10 mouse cellular contexts compared by ENCODE assay signal in genomic region chr10:39165632-39166115, GRCm38 (mm10). TPM values are rescaled to one million over a fixed set of nuclear protein-coding genes. Genes with fewer than 3 reads are reported as not detected.
DNase-seq lines count a peak whose midpoint lies in the region; ATAC-seq and TF ChIP-seq lines count a peak whose summit lies in the region.
"Had no signal": no experiment of that assay in that cellular context is flagged by ENCODE, and none has a peak within 500 bp of the region (broad histone marks: within the 10 kb centered on the region; RNA-seq: fewer than 3 reads in every experiment).

No protein-coding gene starts in this region.

- H3K9ac ChIP-seq in kidney, postnatal 0 days (ENCODE audit: low read depth, low read length): peak overlapping the region; percentile 40; the same call in 1 of the 2 replicates
- H3K9ac ChIP-seq in embryonic facial prominence, embryonic 12.5 days: no peak overlapping the region
- H3K9ac ChIP-seq in heart, embryonic 15.5 days: peak overlapping the region; percentile 49; the same call in 1 of the 2 replicates
- peak overlapping the region; percentile 59 for H3K9ac ChIP-seq in midbrain, embryonic 13.5 days (replicated peaks)

- H3K27me3 ChIP-seq in kidney, postnatal 0 days (ENCODE audit: insufficient read depth, low read length): no peaks in the 10 kb centered on the region
- no peaks in the 10 kb centered on the region for H3K27me3 ChIP-seq in embryonic facial prominence, embryonic 12.5 days
- no peaks in the 10 kb centered on the region for H3K27me3 ChIP-seq in heart, embryonic 15.5 days
- peaks cover 6% of the 10 kb centered on the region; the same call in 1 of the 2 replicates for H3K27me3 ChIP-seq in midbrain, embryonic 13.5 days

- peak overlapping the region; percentile 21; the same call in 1 of the 2 replicates for H3K4me3 ChIP-seq in kidney, postnatal 0 days (replicated peaks; ENCODE audit: low read depth, low read length)
- H3K4me3 ChIP-seq in embryonic facial prominence, embryonic 12.5 days: peak overlapping the region; percentile 9; the same call in 1 of the 2 replicates
- H3K4me3 ChIP-seq in heart, embryonic 15.5 days: peak overlapping the region; percentile 52
- peak overlapping the region; percentile 36 for H3K4me3 ChIP-seq in midbrain, embryonic 13.5 days (replicated peaks)

- peak overlapping the region; percentile 46 for H3K4me2 ChIP-seq in kidney, postnatal 0 days (ENCODE audit: low read length)
- H3K4me2 ChIP-seq in embryonic facial prominence, embryonic 12.5 days (replicated peaks): 0 out of 2 replicates have a peak overlapping the region, but pooled peaks have one; percentile 25
- H3K4me2 ChIP-seq in heart, embryonic 15.5 days: peak overlapping the region; percentile 53
- peak overlapping the region; percentile 48 for H3K4me2 ChIP-seq in midbrain, embryonic 13.5 days (replicated peaks)

- TF ChIP-seq CTCF in kidney, postnatal 0 days (IDR thresholded peaks at IDR 0.05; ENCODE audit: low read depth): no peak

- ATAC-seq in kidney, postnatal 0 days (replicated peaks; ENCODE audit: low FRiP score, low read depth): no peak
- no peak for ATAC-seq in embryonic facial prominence, embryonic 12.5 days (ENCODE audit: insufficient number of reproducible peaks, insufficient read depth, low FRiP score, low TSS enrichment)
- ATAC-seq in heart, embryonic 15.5 days (replicated peaks; ENCODE audit: insufficient number of reproducible peaks, insufficient read depth, low FRiP score, low read depth): peak; percentile 33; the same call in 1 of the 2 replicates
- peak; percentile 35 for ATAC-seq in midbrain, embryonic 13.5 days

- peak; percentile 78 for DNase-seq in kidney, postnatal 0 days (ENCODE audit: low spot score)
- no peak for DNase-seq in kidney, adult 8-10 months
- peak; percentile 68 to 82 for DNase-seq in left cerebral cortex, postnatal 14 days (ENCODE audit: low spot score in 2 of 2)
- DNase-seq in yolk sac, embryonic 10.5 days (ENCODE audit: low spot score): no peak
- no peak for DNase-seq in thymus, postnatal 10 days (ENCODE audit: low spot score in 2 of 2)

- no peaks in the 10 kb centered on the region for H3K36me3 ChIP-seq in kidney, postnatal 0 days (ENCODE audit: insufficient read depth, low read length)
- no peaks in the 10 kb centered on the region for H3K36me3 ChIP-seq in embryonic facial prominence, embryonic 12.5 days
- no peaks in the 10 kb centered on the region for H3K36me3 ChIP-seq in heart, embryonic 15.5 days
- no peaks in the 10 kb centered on the region for H3K36me3 ChIP-seq in midbrain, embryonic 13.5 days

- H3K27ac ChIP-seq in kidney, postnatal 0 days: peak overlapping the region; percentile 57; the same call in 1 of the 2 replicates
- H3K27ac ChIP-seq in embryonic facial prominence, embryonic 12.5 days: no peak overlapping the region
- H3K27ac ChIP-seq in heart, embryonic 15.5 days: peak overlapping the region; percentile 85
- H3K27ac ChIP-seq in midbrain, embryonic 13.5 days: peak overlapping the region; percentile 67

- WGBS in kidney, postnatal 0 days: 15% methylated on average over 11 of the region's 11 CpGs
- 23% methylated on average over 11 of the region's 11 CpGs for WGBS in embryonic facial prominence, embryonic 12.5 days
- WGBS in heart, embryonic 15.5 days: 8% methylated on average over 11 of the region's 11 CpGs
- WGBS in midbrain, embryonic 13.5 days: 14% methylated on average over 11 of the region's 11 CpGs

- intact Hi-C loops in left cerebral cortex, postnatal 14 days (cut with DNase I): no loop called here

- H3K9me3 ChIP-seq in kidney, postnatal 0 days (replicated peaks; ENCODE audit: low read length): no peaks in the 10 kb centered on the region
- peaks cover 3% of the 10 kb centered on the region; the same call in 1 of the 2 replicates for H3K9me3 ChIP-seq in embryonic facial prominence, embryonic 12.5 days
- H3K9me3 ChIP-seq in heart, embryonic 15.5 days (replicated peaks): no peaks in the 10 kb centered on the region
- no peaks in the 10 kb centered on the region for H3K9me3 ChIP-seq in midbrain, embryonic 13.5 days

- H3K4me1 ChIP-seq in kidney, postnatal 0 days (replicated peaks; ENCODE audit: insufficient read depth, low read length): peaks cover 13% of the 10 kb centered on the region; the same call in 1 of the 2 replicates
- peaks cover 19% of the 10 kb centered on the region for H3K4me1 ChIP-seq in embryonic facial prominence, embryonic 12.5 days
- H3K4me1 ChIP-seq in heart, embryonic 15.5 days (replicated peaks): peaks cover 25% of the 10 kb centered on the region
- peaks cover 35% of the 10 kb centered on the region for H3K4me1 ChIP-seq in midbrain, embryonic 13.5 days (replicated peaks)

RNA-seq across cellular contexts. Expression of gene Ccn6, which starts 2.1 kb away (rescaled TPM):
- polyA plus RNA-seq in kidney, postnatal 0 days (2015; fragmentation: Nextera tagmentation; extraction: Ambion mirVana): 0.16 and 0.20 TPM in 2 replicates
- polyA plus RNA-seq in embryonic facial prominence, embryonic 12.5 days (2016; fragmentation: Nextera tagmentation; extraction: Ambion mirVana): 0.48 and 0.50 TPM in 2 replicates
- 0.16 and 0.32 TPM in 2 replicates for polyA plus RNA-seq in heart, embryonic 15.5 days (2015; fragmentation: Nextera tagmentation; extraction: Ambion mirVana)
- total RNA-seq in left cerebral cortex, postnatal 14 days (2021): under 1 TPM; 0.23 to 0.57 TPM
- 0.32 and 0.53 TPM in 2 replicates for polyA plus RNA-seq in midbrain, embryonic 13.5 days (2015; fragmentation: Nextera tagmentation; extraction: Ambion mirVana)
- total RNA-seq: ES-E14; hematopoietic stem cell, adult 5-6 weeks had no signal

RNA-seq across cellular contexts. Expression of gene Tube1, which starts 31.9 kb away (rescaled TPM):
- polyA plus RNA-seq in kidney, postnatal 0 days (2015; fragmentation: Nextera tagmentation; extraction: Ambion mirVana): 6.1 and 8.3 TPM in 2 replicates
- polyA plus RNA-seq in embryonic facial prominence, embryonic 12.5 days (2016; fragmentation: Nextera tagmentation; extraction: Ambion mirVana): 20.1 and 23.4 TPM in 2 replicates
- polyA plus RNA-seq in heart, embryonic 15.5 days (2015; fragmentation: Nextera tagmentation; extraction: Ambion mirVana): 7.6 and 8.3 TPM in 2 replicates
- total RNA-seq in left cerebral cortex, postnatal 14 days (2021): 1 to 10 TPM; 2.4 to 3.0 TPM
- polyA plus RNA-seq in midbrain, embryonic 13.5 days (2015; fragmentation: Nextera tagmentation; extraction: Ambion mirVana): 10.6 and 12.0 TPM in 2 replicates

RNA-seq across cellular contexts. Expression of gene Fam229b, which starts 32.0 kb away (rescaled TPM):
- 16.2 and 20.8 TPM in 2 replicates for polyA plus RNA-seq in kidney, postnatal 0 days (2015; fragmentation: Nextera tagmentation; extraction: Ambion mirVana)
- 16.5 TPM in 2 replicates for polyA plus RNA-seq in embryonic facial prominence, embryonic 12.5 days (2016; fragmentation: Nextera tagmentation; extraction: Ambion mirVana)
- 7.9 and 9.2 TPM in 2 replicates for polyA plus RNA-seq in heart, embryonic 15.5 days (2015; fragmentation: Nextera tagmentation; extraction: Ambion mirVana)
- total RNA-seq in left cerebral cortex, postnatal 14 days (2021): 10 to 100 TPM; 19.3 to 21.6 TPM
- polyA plus RNA-seq in midbrain, embryonic 13.5 days (2015; fragmentation: Nextera tagmentation; extraction: Ambion mirVana): 30.6 and 31.7 TPM in 2 replicates

Comparison
In these comparisons a context has a peak if more than half of its experiments do, and no peak if none do; other contexts are left out.
1. DNase-seq: peak in kidney, postnatal 0 days (single experiment) and left cerebral cortex, postnatal 14 days (2 of 2); none in kidney, adult 8-10 months (0 of 2), yolk sac, embryonic 10.5 days (single experiment) and thymus, postnatal 10 days (0 of 2).
2. ATAC-seq: peak in heart, embryonic 15.5 days (single experiment) and midbrain, embryonic 13.5 days (single experiment); none in kidney, postnatal 0 days (single experiment) and embryonic facial prominence, embryonic 12.5 days (single experiment).
3. Peak in every context shown above with its lines, with median percentiles within 50 percentile points of each other: H3K4me2 ChIP-seq and H3K4me3 ChIP-seq.